Mouse (Mus musculus): ENCODE results near the gene Hmgb4. TPM values are rescaled to one million over a fixed set of nuclear protein-coding genes. Genes with fewer than 3 reads are reported as not detected.

Gene Hmgb4
- polyA plus RNA-seq, 1 experiment from 2014 or later: not detected

GRCm38 (mm10) chr4:128217991-128218595 lies 42.7 kb downstream of the Hmgb4 start:
- WGBS: 71% methylated on average over 13 of the region's 13 CpGs
- no peaks in the 10 kb centered on the region for H3K36me3 ChIP-seq (replicated peaks; ENCODE audit: control insufficient read depth, insufficient read depth, low read depth, low read length)
- H3K4me2 ChIP-seq (ENCODE audit: low read depth, low read length): no peak overlapping the region
- H3K27ac ChIP-seq (replicated peaks; ENCODE audit: low read depth, low read length): no peak overlapping the region
- H3K9me3 ChIP-seq (replicated peaks; ENCODE audit: control insufficient read depth, low read length): no peaks in the 10 kb centered on the region
- H3K4me3 ChIP-seq (ENCODE audit: low read depth, low read length): no peak overlapping the region
- no peaks in the 10 kb centered on the region for H3K27me3 ChIP-seq (ENCODE audit: control insufficient read depth, insufficient read depth, low read length)
- H3K9ac ChIP-seq (replicated peaks; ENCODE audit: low read length): no peak overlapping the region
- DNase-seq (ENCODE audit: low spot score) (no peak), ATAC-seq (replicated peaks; ENCODE audit: insufficient number of reproducible peaks, low FRiP score, low TSS enrichment, low read depth) (no peak)
- no peaks in the 10 kb centered on the region for H3K4me1 ChIP-seq (ENCODE audit: control insufficient read depth, insufficient read depth, low read length)

All from embryonic facial prominence, embryonic 11.5 days (tissue).